Mouse (Mus musculus) liver, embryonic 14.5 days (tissue): ENCODE results near the gene Syne1.

Source experiments
- CTCF ChIP-seq: IDR thresholded peaks from 2 replicates; pipeline ENCODE4 v1.5.1; 2016; ENCODE audit warnings: antibody characterized with exemption, low read depth, control low read depth
- EP300 ChIP-seq: IDR thresholded peaks from 2 replicates; pipeline ENCODE4 v1.6.1; 2016; ENCODE audit warnings: antibody characterized with exemption, low read depth

GRCm38 (mm10) chr10:5025906-5026305 is 525.4 kb downstream of the Syne1 start:
- TF ChIP-seq EP300 (no peak), CTCF (no peak)
